Mouse (Mus musculus) fat pad, adult 2 months (tissue): ENCODE results near the gene Pcsk2.

Experiments used
- DNase-seq: peaks from one replicate; pipeline ENCODE4 v3.0.0-alpha.2; 2011; ENCODE audit warnings: low read depth, low spot score; ENCODE audit errors: extremely low read depth

Pcsk2 gene

GRCm38 (mm10) chr2:143834082-143834481 is 288.1 kb downstream of the Pcsk2 start:
- no peak for DNase-seq

- no peak for DNase-seq
Measured at GRCm38 (mm10) chr2:143835820-143836219, 289.9 kb downstream of the Pcsk2 start.

GRCm38 (mm10) chr2:143837291-143837701 is 291.3 kb downstream of the Pcsk2 start:
- DNase-seq, result no peak

GRCm38 (mm10) chr2:143838698-143839097 is 292.7 kb downstream of the Pcsk2 start:
- no peak for DNase-seq

- DNase-seq, result no peak
Measured at GRCm38 (mm10) chr2:143839458-143839857, 293.5 kb downstream of the Pcsk2 start.

GRCm38 (mm10) chr2:143840895-143841294 is 294.9 kb downstream of the Pcsk2 start:
- DNase-seq, result no peak

- no peak for DNase-seq
Measured at GRCm38 (mm10) chr2:143841536-143841935, 295.6 kb downstream of the Pcsk2 start.

GRCm38 (mm10) chr2:143844779-143845178 is 298.8 kb downstream of the Pcsk2 start:
- no peak for DNase-seq

- DNase-seq, result no peak
Measured at GRCm38 (mm10) chr2:143846799-143847198, 300.8 kb downstream of the Pcsk2 start.

GRCm38 (mm10) chr2:143847291-143847690 is 301.3 kb downstream of the Pcsk2 start:
- no peak for DNase-seq

GRCm38 (mm10) chr2:143851354-143852221 is 305.6 kb downstream of the Pcsk2 start:
- DNase-seq, result no peak

GRCm38 (mm10) chr2:143852295-143853275 is 306.6 kb downstream of the Pcsk2 start:
- no peak for DNase-seq

GRCm38 (mm10) chr2:143853447-143853846 is 307.5 kb downstream of the Pcsk2 start:
- no peak for DNase-seq

GRCm38 (mm10) chr2:143859166-143859565 is 313.2 kb downstream of the Pcsk2 start:
- DNase-seq, result no peak

- no peak for DNase-seq
Measured at GRCm38 (mm10) chr2:143862484-143863231, 316.7 kb downstream of the Pcsk2 start, which contains the start of gene Bfsp1. Bfsp1 (minus strand) TSS chr2:143863173.

- no peak for DNase-seq
Measured at GRCm38 (mm10) chr2:143864600-143864999, 318.6 kb downstream of the Pcsk2 start.
